Mouse (Mus musculus): ENCODE measurements around the gene Bicc1. TPM values are rescaled to one million over a fixed set of nuclear protein-coding genes. Genes with fewer than 3 reads are reported as not detected.

Gene Bicc1
- polyA plus RNA-seq, 1 experiment, result 69.0 TPM

- no peaks in the 10 kb centered on the region for H3K27me3 ChIP-seq (replicated peaks; ENCODE audit: control insufficient read depth, insufficient read depth, low read length)
- DNase-seq, result peak; percentile 76
- peak overlapping the region; percentile 65 for H3K27ac ChIP-seq (ENCODE audit: insufficient read depth, low read depth, low read length)
- H3K36me3 ChIP-seq (ENCODE audit: control insufficient read depth, insufficient read depth, low read length), result no peaks in the 10 kb centered on the region
- TF ChIP-seq CTCF (conservative IDR thresholded peaks at IDR 0.05; ENCODE audit: insufficient read depth, insufficient read length, low read depth, low read length), result no peak
- TF ChIP-seq POLR2A (IDR thresholded peaks at IDR 0.05; ENCODE audit: low read depth, low read length), result no peak
- peaks cover 22% of the 10 kb centered on the region for H3K4me1 ChIP-seq (ENCODE audit: control insufficient read depth, insufficient read depth, low read length)
- H3K4me3 ChIP-seq (ENCODE audit: insufficient read depth, low read depth, low read length), result no peak overlapping the region
- 30% methylated on average over 6 of the region's 6 CpGs for WGBS
Observed at GRCm38 (mm10) chr10:71062151-71062550, 97.3 kb downstream of the Bicc1 start.

GRCm38 (mm10) chr10:71060269-71060668, 99.2 kb downstream of the Bicc1 start:
- 41% methylated on average over 2 of the region's 2 CpGs for WGBS
- TF ChIP-seq POLR2A (IDR thresholded peaks at IDR 0.05; ENCODE audit: low read depth, low read length), result no peak
- TF ChIP-seq CTCF (conservative IDR thresholded peaks at IDR 0.05; ENCODE audit: insufficient read depth, insufficient read length, low read depth, low read length), result no peak

GRCm38 (mm10) chr10:71058616-71059247, 100.8 kb downstream of the Bicc1 start:
- Histone ChIP-seq H3K36me3 (ENCODE audit: control insufficient read depth, insufficient read depth, low read length) (no peaks in the 10 kb centered on the region), H3K27ac (ENCODE audit: insufficient read depth, low read depth, low read length) (peak overlapping the region; percentile 49), H3K4me1 (ENCODE audit: control insufficient read depth, insufficient read depth, low read length) (peaks cover 17% of the 10 kb centered on the region), H3K4me3 (ENCODE audit: insufficient read depth, low read depth, low read length) (peak overlapping the region; percentile 3; the same call in 1 of the 2 replicates), H3K27me3 (replicated peaks; ENCODE audit: control insufficient read depth, insufficient read depth, low read length) (no peaks in the 10 kb centered on the region)
- 0 out of 2 replicates have a peak, but pooled peaks have one; percentile 11 for TF ChIP-seq CTCF (conservative IDR thresholded peaks at IDR 0.05; ENCODE audit: insufficient read depth, insufficient read length, low read depth, low read length)
- TF ChIP-seq POLR2A (IDR thresholded peaks at IDR 0.05; ENCODE audit: low read depth, low read length), result no peak
- DNase-seq, result peak; percentile 94
- WGBS, result 9% methylated on average over 14 of the region's 14 CpGs

More at GRCm38 (mm10) chr10:71060269-71060668, 99.2 kb downstream of the Bicc1 start:
- no peaks in the 10 kb centered on the region for H3K36me3 ChIP-seq (ENCODE audit: control insufficient read depth, insufficient read depth, low read length)
- DNase-seq, result no peak
- no peak overlapping the region for H3K27ac ChIP-seq (ENCODE audit: insufficient read depth, low read depth, low read length)
- no peak overlapping the region for H3K4me3 ChIP-seq (ENCODE audit: insufficient read depth, low read depth, low read length)
- peaks cover 22% of the 10 kb centered on the region for H3K4me1 ChIP-seq (ENCODE audit: control insufficient read depth, insufficient read depth, low read length)
- H3K27me3 ChIP-seq (replicated peaks; ENCODE audit: control insufficient read depth, insufficient read depth, low read length), result no peaks in the 10 kb centered on the region

GRCm38 (mm10) chr10:71058070-71058469, 101.4 kb downstream of the Bicc1 start:
- H3K27me3 ChIP-seq (replicated peaks; ENCODE audit: control insufficient read depth, insufficient read depth, low read length), result no peaks in the 10 kb centered on the region
- peaks cover 16% of the 10 kb centered on the region for H3K4me1 ChIP-seq (ENCODE audit: control insufficient read depth, insufficient read depth, low read length)
- no peaks in the 10 kb centered on the region for H3K36me3 ChIP-seq (ENCODE audit: control insufficient read depth, insufficient read depth, low read length)
- H3K4me3 ChIP-seq (ENCODE audit: insufficient read depth, low read depth, low read length), result no peak overlapping the region
- peak overlapping the region; percentile 42; the same call in 1 of the 2 replicates for H3K27ac ChIP-seq (ENCODE audit: insufficient read depth, low read depth, low read length)
- TF ChIP-seq POLR2A (IDR thresholded peaks at IDR 0.05; ENCODE audit: low read depth, low read length) (no peak), CTCF (conservative IDR thresholded peaks at IDR 0.05; ENCODE audit: insufficient read depth, insufficient read length, low read depth, low read length) (no peak)
- DNase-seq, result peak; percentile 38
- WGBS, result 46% methylated on average over 5 of the region's 5 CpGs

- no peak overlapping the region for H3K27ac ChIP-seq (ENCODE audit: insufficient read depth, low read depth, low read length)
- no peak overlapping the region for H3K4me3 ChIP-seq (ENCODE audit: insufficient read depth, low read depth, low read length)
- peak; percentile 46 for DNase-seq
- H3K27me3 ChIP-seq (replicated peaks; ENCODE audit: control insufficient read depth, insufficient read depth, low read length), result no peaks in the 10 kb centered on the region
- peaks cover 5% of the 10 kb centered on the region for H3K4me1 ChIP-seq (ENCODE audit: control insufficient read depth, insufficient read depth, low read length)
- WGBS, result 51% methylated on average over 9 of the region's 9 CpGs
- TF ChIP-seq CTCF (conservative IDR thresholded peaks at IDR 0.05; ENCODE audit: insufficient read depth, insufficient read length, low read depth, low read length) (no peak), POLR2A (IDR thresholded peaks at IDR 0.05; ENCODE audit: low read depth, low read length) (no peak)
- H3K36me3 ChIP-seq (ENCODE audit: control insufficient read depth, insufficient read depth, low read length), result no peaks in the 10 kb centered on the region
Observed at GRCm38 (mm10) chr10:71052748-71053147, 106.8 kb downstream of the Bicc1 start.

- Histone ChIP-seq H3K27ac (ENCODE audit: insufficient read depth, low read depth, low read length) (peak overlapping the region; percentile 7; the same call in 1 of the 2 replicates), H3K4me3 (ENCODE audit: insufficient read depth, low read depth, low read length) (no peak overlapping the region), H3K27me3 (replicated peaks; ENCODE audit: control insufficient read depth, insufficient read depth, low read length) (no peaks in the 10 kb centered on the region), H3K36me3 (ENCODE audit: control insufficient read depth, insufficient read depth, low read length) (no peaks in the 10 kb centered on the region), H3K4me1 (ENCODE audit: control insufficient read depth, insufficient read depth, low read length) (peaks cover 4% of the 10 kb centered on the region; the same call in 1 of the 2 replicates)
- no peak for DNase-seq
- TF ChIP-seq POLR2A (IDR thresholded peaks at IDR 0.05; ENCODE audit: low read depth, low read length) (no peak), CTCF (conservative IDR thresholded peaks at IDR 0.05; ENCODE audit: insufficient read depth, insufficient read length, low read depth, low read length) (no peak)
- WGBS, result 55% methylated on average over 7 of the region's 7 CpGs
Observed at GRCm38 (mm10) chr10:71052208-71052607, 107.3 kb downstream of the Bicc1 start.

- 53% methylated on average over 10 of the region's 10 CpGs for WGBS
- no peak for DNase-seq
- no peak for TF ChIP-seq CTCF (conservative IDR thresholded peaks at IDR 0.05; ENCODE audit: insufficient read depth, insufficient read length, low read depth, low read length)
- no peak for TF ChIP-seq POLR2A (IDR thresholded peaks at IDR 0.05; ENCODE audit: low read depth, low read length)
- Histone ChIP-seq H3K27ac (ENCODE audit: insufficient read depth, low read depth, low read length) (no peak overlapping the region), H3K4me1 (ENCODE audit: control insufficient read depth, insufficient read depth, low read length) (peaks cover 10% of the 10 kb centered on the region; the same call in 1 of the 2 replicates), H3K4me3 (ENCODE audit: insufficient read depth, low read depth, low read length) (no peak overlapping the region), H3K36me3 (ENCODE audit: control insufficient read depth, insufficient read depth, low read length) (no peaks in the 10 kb centered on the region), H3K27me3 (replicated peaks; ENCODE audit: control insufficient read depth, insufficient read depth, low read length) (no peaks in the 10 kb centered on the region)
Observed at GRCm38 (mm10) chr10:71050722-71051333, 108.7 kb downstream of the Bicc1 start.
